Mouse (Mus musculus) heart, postnatal 0 days (tissue): ENCODE measurements around the gene Eprs. TPM values are rescaled to one million over a fixed set of nuclear protein-coding genes. Genes with fewer than 3 reads are reported as not detected.

Source experiments
- ATAC-seq: fragments of 200-750 bp; cut with Nextera tagmentation; 2 replicates; pipeline ENCODE4 v1.8.0; 2017; ENCODE audit warnings: low read depth, moderate number of reproducible peaks, moderate library complexity; ENCODE audit not compliant: insufficient read depth
- DNase-seq: peaks from one replicate; pipeline ENCODE4 v3.0.0-alpha.2; 2016; ENCODE audit warnings: low spot score
- H3K27ac ChIP-seq: fragments of 300-500 bp; sonication (generic); 2 replicates; pipeline ENCODE4 v1.5.1; 2014; ENCODE audit warnings: low read depth, mild to moderate bottlenecking
- H3K27me3 ChIP-seq: fragments of 300-500 bp; sonication (generic); 2 replicates; pipeline ENCODE4 v1.6.1; 2014; ENCODE audit warnings: low read length, mixed read lengths; ENCODE audit not compliant: control insufficient read depth, insufficient read depth
- H3K36me3 ChIP-seq: fragments of 300-500 bp; sonication (generic); replicated peaks from 2 replicates; pipeline ENCODE4 v1.6.1; 2014; ENCODE audit warnings: low read length, mixed read lengths; ENCODE audit not compliant: control insufficient read depth, insufficient read depth
- H3K4me1 ChIP-seq: fragments of 300-500 bp; sonication (generic); 2 replicates; pipeline ENCODE4 v1.6.1; 2014; ENCODE audit warnings: antibody characterized with exemption; ENCODE audit not compliant: control insufficient read depth, insufficient read depth
- H3K4me2 ChIP-seq: fragments of 300-500 bp; sonication (generic); 2 replicates; pipeline ENCODE4 v1.6.1; 2014; ENCODE audit warnings: low read depth, mild to moderate bottlenecking, low read length, moderate library complexity
- H3K4me3 ChIP-seq: fragments of 300-500 bp; sonication (generic); 2 replicates; pipeline ENCODE4 v1.5.1; 2014; ENCODE audit warnings: low read depth, low read length
- H3K9ac ChIP-seq: fragments of 300-500 bp; sonication (generic); replicated peaks from 2 replicates; pipeline ENCODE4 v1.6.1; 2014; ENCODE audit warnings: low read depth, low read length, mixed read lengths
- H3K9me3 ChIP-seq: fragments of 300-500 bp; sonication (generic); replicated peaks from 2 replicates; pipeline ENCODE4 v1.6.1; 2016; ENCODE audit warnings: low read length; ENCODE audit not compliant: control insufficient read depth
- CTCF ChIP-seq: IDR thresholded peaks from 2 replicates; pipeline ENCODE4 v1.5.1; 2016; ENCODE audit warnings: antibody characterized with exemption, control low read depth, low read depth
- EP300 ChIP-seq: IDR thresholded peaks from 2 replicates; pipeline ENCODE4 v1.6.1; 2016; ENCODE audit warnings: antibody characterized with exemption, low read depth
- WGBS: fragments of 180-500 bp; shearing (Covaris S2); extraction: QIAGEN DNeasy Blood & Tissue Kit; methylation state at CpG from one replicate; pipeline ENCODE4 v1.1.7; 2014; 5-methylcytosine and 5-hydroxymethylcytosine counted together
- polyA plus RNA-seq: library from polyadenylated mRNA; unstranded; fragments of >200 nt; fragmentation: Nextera tagmentation; extraction: Ambion mirVana; gene quantifications from 2 replicates; pipeline ENCODE4 v1.2.1, GENCODE M21; 2015
- total RNA-seq: library from RNA; depleted of rRNA; stranded (reverse); fragments of >200 nt; gene quantifications from 2 replicates; pipeline ENCODE4 v1.2.3, GENCODE M21; 2014; ENCODE audit warnings: low replicate concordance

Eprs gene
- total and polyA plus RNA-seq, 2 experiments from 2014 or later: 39.8 to 75.8 TPM

DNA sequence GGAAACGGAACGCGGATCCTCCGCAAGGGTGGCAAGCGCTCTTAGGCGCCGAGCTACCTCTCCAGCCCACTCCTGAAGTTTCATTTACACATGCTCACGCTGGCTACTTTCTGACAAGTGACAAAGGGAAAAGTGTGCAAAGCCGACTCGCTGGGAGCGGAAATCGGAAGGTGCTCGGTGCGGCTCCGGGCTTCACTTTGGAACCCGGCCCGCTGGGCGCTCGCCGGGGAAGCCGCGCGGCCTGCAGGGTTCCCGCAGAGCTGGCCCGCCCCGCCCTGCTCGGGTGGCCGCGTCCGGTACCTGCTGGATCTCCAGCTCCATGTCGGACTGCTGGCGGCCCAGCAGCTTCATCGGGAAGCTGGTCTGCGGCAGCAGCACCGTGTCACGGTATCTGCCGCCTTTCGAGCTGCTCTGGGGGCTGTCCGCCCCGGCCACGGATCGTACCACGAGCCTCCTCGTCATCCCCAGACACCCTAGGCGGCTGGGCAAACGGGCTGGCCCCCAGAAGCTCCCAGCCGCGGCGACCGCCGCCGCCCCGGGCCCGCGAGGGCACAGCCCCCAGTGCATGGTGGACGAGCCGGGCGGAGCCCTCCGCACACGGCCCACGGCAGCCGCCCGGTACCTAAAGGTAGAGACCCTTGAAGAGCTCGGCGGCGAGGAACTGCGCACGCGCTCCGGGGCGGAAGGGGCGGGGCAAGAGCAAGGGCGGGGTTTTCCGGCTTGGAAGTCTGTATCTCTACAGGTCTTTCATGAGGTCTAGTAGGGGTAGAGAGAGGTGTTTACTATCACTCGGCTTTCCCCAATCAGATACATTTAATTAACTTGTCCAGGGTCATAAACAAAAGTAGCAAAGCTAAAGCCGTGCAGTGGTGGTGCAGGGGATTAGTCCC, 33.9 kb upstream of the Eprs start, which contains the start of gene Iars2:
Gene Iars2 (minus strand): TSS at position 676 of the 890 bp plus-strand sequence.
- Histone ChIP-seq H3K27me3 (no peaks in the 10 kb centered on the region), H3K27ac (peak within 1 kb of the TSS; percentile 96), H3K9me3 (no peaks in the 10 kb centered on the region), H3K9ac (peak within 1 kb of the TSS; percentile 72), H3K4me2 (peak within 1 kb of the TSS; percentile 58), H3K4me3 (peak within 1 kb of the TSS; percentile 85), H3K36me3 (peaks cover 30% of the 10 kb centered on the region), H3K4me1 (peaks cover 12% of the 10 kb centered on the region; the same call in 1 of the 2 replicates)
- DNase-seq (peak; percentile 82), ATAC-seq (peak; percentile 90)
- TF ChIP-seq CTCF: no peak
- no peak for TF ChIP-seq EP300
- WGBS: under 1% methylated on average over 73 of the region's 76 CpGs

DNA sequence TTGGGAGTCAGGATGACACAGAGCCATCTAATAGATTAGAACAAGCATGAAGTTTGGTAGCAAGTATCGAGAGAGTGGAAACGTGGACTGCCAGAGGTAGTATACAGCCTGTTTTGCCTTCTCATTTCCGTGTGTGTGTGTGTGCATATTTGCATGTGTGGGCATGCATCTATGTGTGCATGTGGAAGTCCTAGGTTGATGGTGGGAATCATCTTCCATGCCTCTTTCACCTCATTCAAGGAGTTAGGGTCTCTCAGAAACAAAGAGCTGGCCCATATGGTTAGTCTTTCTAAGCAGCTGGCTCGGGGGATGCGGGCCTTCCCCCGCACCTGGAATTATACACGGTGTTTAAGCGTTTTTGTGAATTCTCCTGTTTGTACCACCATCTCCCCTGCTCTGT, 33.0 kb upstream of the Eprs start:
- DNase-seq (no peak), ATAC-seq (no peak)
- Histone ChIP-seq H3K4me3 (peak overlapping the region; percentile 85; the same call in 1 of the 2 replicates), H3K9ac (no peak overlapping the region), H3K27ac (no peak overlapping the region), H3K27me3 (no peaks in the 10 kb centered on the region), H3K9me3 (no peaks in the 10 kb centered on the region), H3K4me2 (no peak overlapping the region), H3K36me3 (peaks cover 22% of the 10 kb centered on the region), H3K4me1 (peaks cover 20% of the 10 kb centered on the region; the same call in 1 of the 2 replicates)
- 93% methylated on average over 8 of the region's 8 CpGs for WGBS
- TF ChIP-seq CTCF (no peak), EP300 (no peak)

- WGBS: 48% methylated on average over 5 of the region's 5 CpGs
- no peak for TF ChIP-seq CTCF
- Histone ChIP-seq H3K36me3 (peaks cover 9% of the 10 kb centered on the region), H3K9ac (peak overlapping the region; percentile 67; the same call in 1 of the 2 replicates), H3K9me3 (no peaks in the 10 kb centered on the region), H3K4me2 (peak overlapping the region; percentile 76), H3K27ac (no peak overlapping the region), H3K4me3 (peak overlapping the region; percentile 65), H3K27me3 (no peaks in the 10 kb centered on the region), H3K4me1 (peaks cover 29% of the 10 kb centered on the region; the same call in 1 of the 2 replicates)
- DNase-seq (no peak), ATAC-seq (no peak)
These were observed 31.5 kb upstream of the Eprs start for GRCm38 (mm10) chr1:185331364-185331763.

DNA sequence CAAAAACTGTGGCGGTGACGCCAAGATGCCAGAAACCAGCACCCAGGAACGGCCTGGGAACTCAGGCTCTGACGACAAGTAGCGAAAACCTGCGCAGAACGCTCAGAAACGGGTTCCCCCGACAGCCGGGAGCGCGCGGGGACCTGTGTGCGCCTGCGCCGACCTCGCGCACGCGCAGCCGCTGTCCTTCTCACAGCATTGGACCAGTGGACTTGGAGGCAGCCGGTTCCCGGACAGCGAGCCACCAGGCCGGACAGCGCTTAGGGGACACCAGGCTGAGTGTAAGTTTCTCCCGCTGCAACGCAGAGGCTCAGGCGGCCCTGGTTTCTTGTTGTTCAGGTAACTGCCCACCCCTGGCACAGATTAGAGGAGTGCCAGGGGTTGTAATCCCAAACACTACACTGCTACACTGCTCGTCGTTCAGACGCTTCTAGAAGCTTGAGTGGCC, 30.8 kb upstream of the Eprs start, which contains the start of gene Bpnt1:
Gene Bpnt1 (plus strand): TSS at position 167 of the 448 bp plus-strand sequence.
- Histone ChIP-seq H3K4me1 (peaks cover 29% of the 10 kb centered on the region; the same call in 1 of the 2 replicates), H3K9ac (peak within 1 kb of the TSS; percentile 67), H3K27ac (peak within 1 kb of the TSS; percentile 85), H3K9me3 (no peaks in the 10 kb centered on the region), H3K4me2 (peak within 1 kb of the TSS; percentile 76), H3K4me3 (peak within 1 kb of the TSS; percentile 65), H3K27me3 (no peaks in the 10 kb centered on the region), H3K36me3 (peaks cover 2% of the 10 kb centered on the region)
- no peak for TF ChIP-seq EP300
- peak; percentile 86 for DNase-seq
- WGBS: under 1% methylated on average over 32 of the region's 32 CpGs
- peak; percentile 81 for ATAC-seq

- Histone ChIP-seq H3K36me3 (0 out of 2 replicates have a peak, but pooled peaks cover 3% of the 10 kb centered on the region), H3K9ac (no peak overlapping the region), H3K4me3 (no peak overlapping the region), H3K4me1 (peaks cover 29% of the 10 kb centered on the region; the same call in 1 of the 2 replicates), H3K27me3 (no peaks in the 10 kb centered on the region), H3K27ac (no peak overlapping the region), H3K9me3 (no peaks in the 10 kb centered on the region), H3K4me2 (no peak overlapping the region)
- ATAC-seq (no peak), DNase-seq (no peak)
- no peak for TF ChIP-seq EP300
- TF ChIP-seq CTCF: no peak
- 85% methylated on average over 5 of the region's 5 CpGs for WGBS
These were observed 29.2 kb upstream of the Eprs start for GRCm38 (mm10) chr1:185333651-185334050.
